Mouse (Mus musculus) kidney, adult 10 weeks (tissue): ENCODE data around the gene Rcn1. TPM values are rescaled to one million over a fixed set of nuclear protein-coding genes. Genes with fewer than 3 reads are reported as not detected.

Experiments
- polyA plus RNA-seq: library from polyadenylated mRNA; stranded (reverse); fragments of 350-450 nt; fragmentation: Illumina TruSeq; extraction: RNeasy Lipid Tissue Mini Kit (QIAGEN cat#74804); gene quantifications from one replicate; pipeline ENCODE4 v1.2.3, GENCODE M21; 2014; ENCODE audit warnings: low read depth, low replicate concordance

The Rcn1 gene
- polyA plus RNA-seq, result 20.7 TPM

DNA sequence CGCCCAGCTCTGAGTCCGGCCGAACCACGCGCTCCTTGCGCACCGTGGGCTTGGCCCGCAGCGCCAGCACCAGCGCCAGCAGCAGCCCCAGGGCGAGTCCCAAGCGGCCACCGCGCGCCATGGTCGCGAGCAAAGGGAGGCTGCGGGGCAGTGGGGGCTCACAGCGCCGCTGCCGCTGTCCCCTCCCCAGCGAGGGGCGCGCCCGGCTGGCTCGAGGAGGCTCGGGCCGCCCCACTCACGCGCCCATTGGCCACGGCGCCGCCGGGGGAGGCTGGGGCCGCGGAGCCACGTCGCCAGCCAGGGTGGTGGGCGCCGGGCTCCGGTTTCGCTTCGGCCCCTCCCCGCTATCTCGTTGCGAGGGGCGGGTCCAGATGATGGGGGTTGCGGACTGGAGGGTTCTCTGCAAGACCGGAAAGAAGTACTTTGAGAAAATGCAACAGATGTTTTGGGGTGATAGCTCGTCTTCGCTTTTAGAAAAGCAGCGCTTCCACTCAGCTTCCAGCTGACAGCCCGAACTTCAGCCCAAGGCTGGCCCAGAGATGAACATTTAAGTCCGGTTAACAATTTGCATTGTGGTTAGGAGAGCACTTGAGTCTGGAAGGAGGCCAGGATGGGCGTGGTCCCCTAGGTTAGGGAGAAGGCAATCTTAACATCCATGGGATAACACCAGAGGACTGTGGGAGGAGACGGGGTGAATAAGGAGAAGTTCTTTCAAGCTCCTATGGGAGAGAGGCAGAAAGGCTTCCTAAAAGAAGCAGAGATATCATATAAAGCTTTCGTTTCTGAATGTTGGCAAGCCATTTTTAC, at the start of gene Rcn1:
Rcn1 (minus strand) TSS at position 235 of the 807 bp plus-strand sequence.

Other genes starting within 250 kb of the Rcn1 start
- gene Them7, start 175.0 kb downstream of the Rcn1 start, polyA plus RNA-seq, result 123 TPM